Mouse (Mus musculus) liver, embryonic 14 days (tissue): Measurements from ENCODE around the gene Olfr657. TPM values are rescaled to one million over a fixed set of nuclear protein-coding genes. Genes with fewer than 3 reads are reported as not detected.

Experiments
- polyA plus RNA-seq: library from polyadenylated mRNA; depleted of rRNA; stranded (reverse); fragments of >200 nt; gene quantifications from 2 replicates; pipeline ENCODE4 v1.2.3, GENCODE M21; 2012; rRNA removed

Gene Olfr657
- not detected in 2 replicates for polyA plus RNA-seq

GRCm38 (mm10) chr7:104624494-104624893, at the start of gene Olfr657:
TSS of gene Olfr657 (plus strand) at chr7:104624794.

DNA sequence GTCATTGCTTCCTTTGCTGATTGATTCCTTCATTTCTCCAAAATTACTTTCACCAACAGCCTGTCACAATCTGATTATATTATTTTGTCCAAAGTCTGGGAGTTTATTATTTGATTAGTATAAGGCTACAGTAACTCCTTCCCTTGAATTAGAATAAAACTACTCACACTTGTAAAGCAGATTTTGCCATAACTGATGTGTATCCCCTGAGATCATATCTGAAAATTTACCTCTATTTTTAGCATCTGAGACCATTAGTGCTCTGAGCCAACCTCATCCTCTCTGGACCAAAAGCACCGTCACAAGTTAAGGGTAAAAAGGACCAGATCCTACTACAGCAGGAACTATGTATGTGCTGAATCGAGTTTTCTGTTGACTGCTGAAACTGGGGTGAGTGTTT, 47.6 kb upstream of the Olfr657 start, which contains the start of gene Olfr653:
Gene Olfr653 (plus strand): TSS at position 301 of the 400 bp plus-strand sequence.

DNA sequence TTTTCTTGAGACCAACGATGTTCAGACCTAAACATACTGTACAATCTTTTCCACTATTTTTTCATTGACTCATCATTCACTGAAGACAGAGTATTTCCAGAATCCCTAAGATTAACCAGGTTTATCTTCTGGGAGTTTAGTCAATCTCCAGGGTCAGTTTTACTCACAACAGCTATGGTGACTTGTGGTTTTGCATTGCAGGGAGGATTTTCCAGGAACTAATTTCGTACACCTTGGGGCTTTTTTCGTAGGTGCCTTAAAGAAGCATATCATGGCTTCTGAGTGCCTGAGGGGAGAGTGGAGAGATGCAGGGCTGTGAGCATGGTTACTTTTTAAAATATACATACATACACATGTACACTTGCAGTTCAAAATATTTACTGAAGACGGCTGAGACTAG, 37.9 kb upstream of the Olfr657 start, which contains the start of gene Olfr654:
Gene Olfr654 (plus strand): TSS at position 301 of the 400 bp plus-strand sequence.

DNA sequence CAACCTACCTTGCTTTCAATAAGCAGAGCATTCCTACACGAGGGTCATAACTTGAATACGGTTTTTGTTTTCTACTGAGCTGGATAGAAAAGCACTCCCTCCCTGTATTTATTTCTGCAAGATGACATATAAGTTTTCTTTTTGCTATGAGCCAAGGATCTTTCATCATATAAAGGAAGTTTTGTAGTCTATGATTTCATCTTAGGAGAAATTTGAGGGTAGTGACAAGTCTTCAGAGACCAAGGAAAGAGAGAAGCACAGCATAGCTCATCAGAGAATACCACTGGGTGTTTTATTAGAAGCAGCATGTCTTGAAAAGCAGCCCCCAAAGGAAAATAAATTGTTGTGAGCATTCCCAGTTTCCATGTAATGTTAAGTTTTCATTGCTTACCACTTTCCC, 22.9 kb upstream of the Olfr657 start, which contains the start of gene Olfr655:
Gene Olfr655 (minus strand): TSS at position 101 of the 400 bp plus-strand sequence.

GRCm38 (mm10) chr7:104613655-104614054, 10.9 kb upstream of the Olfr657 start, which contains the start of gene Olfr656:
TSS of gene Olfr656 (plus strand) at chr7:104613955.

GRCm38 (mm10) chr7:104646841-104647482, 22.4 kb downstream of the Olfr657 start, which contains the start of gene Olfr658:
TSS of gene Olfr658 (minus strand) at chr7:104647305.

GRCm38 (mm10) chr7:104666453-104666852, 41.9 kb downstream of the Olfr657 start, which contains the start of gene Olfr659:
TSS of gene Olfr659 (plus strand) at chr7:104666753.

DNA sequence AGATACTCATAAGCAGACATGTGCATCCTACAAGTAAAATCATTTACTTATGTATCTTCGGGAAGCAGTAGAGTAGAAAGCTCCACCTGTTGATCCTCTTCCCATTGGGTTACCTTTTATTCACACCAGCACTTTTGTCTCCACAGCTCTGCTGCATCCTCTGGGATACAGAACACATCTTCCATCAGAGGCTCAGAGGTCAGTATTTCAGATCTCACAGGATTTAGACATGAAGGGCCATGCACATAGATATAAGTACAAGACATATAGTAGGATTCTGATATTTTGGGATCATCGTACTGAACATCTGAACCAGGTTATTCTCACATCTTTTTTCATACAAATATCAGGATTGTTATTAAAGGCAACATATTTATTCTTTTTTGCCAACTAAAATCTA, 61.6 kb downstream of the Olfr657 start, which contains the start of gene Olfr661:
Gene Olfr661 (plus strand): TSS at position 301 of the 400 bp plus-strand sequence.

Other genes with a start within 250 kb of the Olfr657 start
- gene Trim30c, start 224.0 kb upstream of the Olfr657 start, polyA plus RNA-seq: 0.21 and 0.23 TPM in 2 replicates
- gene Trim30a, start 159.6 kb upstream of the Olfr657 start, polyA plus RNA-seq: 1.8 and 2.6 TPM in 2 replicates
- 0.63 and 0.83 TPM in 2 replicates for gene Trim30d, start 116.9 kb upstream of the Olfr657 start, polyA plus RNA-seq
- not detected in 2 replicates for gene Olfr651, start 74.7 kb upstream of the Olfr657 start, polyA plus RNA-seq
- not detected in 2 replicates for gene Olfr652, start 63.9 kb upstream of the Olfr657 start, polyA plus RNA-seq
- gene Olfr653, start 47.5 kb upstream of the Olfr657 start, polyA plus RNA-seq: not detected in 2 replicates
- not detected in 2 replicates for gene Olfr654, start 37.8 kb upstream of the Olfr657 start, polyA plus RNA-seq
- not detected in 2 replicates for gene Olfr655, start 23.0 kb upstream of the Olfr657 start, polyA plus RNA-seq
- gene Olfr656, start 10.8 kb upstream of the Olfr657 start, polyA plus RNA-seq: not detected in 2 replicates
- 0.01 TPM in 1 of 2 replicates, not detected in the other for gene Olfr658, start 22.5 kb downstream of the Olfr657 start, polyA plus RNA-seq
- not detected in 2 replicates for gene Olfr659, start 42.0 kb downstream of the Olfr657 start, polyA plus RNA-seq
- not detected in 2 replicates for gene Olfr661, start 61.7 kb downstream of the Olfr657 start, polyA plus RNA-seq
- not detected in 2 replicates for gene Usp17le, start 152.7 kb downstream of the Olfr657 start, polyA plus RNA-seq
- not detected in 2 replicates for gene Usp17lb, start 217.8 kb downstream of the Olfr657 start, polyA plus RNA-seq
- not detected in 2 replicates for gene Usp17la, start 232.2 kb downstream of the Olfr657 start, polyA plus RNA-seq